Mouse (Mus musculus) thymus, adult 2 months (tissue): ENCODE data around the gene Serpinb11.

ENCODE experiments used
- CTCF ChIP-seq: fragments of 200-500 bp; IDR thresholded peaks from 2 replicates; pipeline ENCODE4 v1.5.1; 2012; ENCODE audit warnings: mild to moderate bottlenecking, control low read depth, low read length, moderate library complexity, borderline replicate concordance; ENCODE audit not compliant: control insufficient read depth, poor library complexity, insufficient read depth; ENCODE audit errors: extremely low read depth
- POLR2A ChIP-seq: fragments of 200-500 bp; IDR thresholded peaks from 2 replicates; pipeline ENCODE4 v1.6.1; 2012; ENCODE audit warnings: mild to moderate bottlenecking, low read length, control low read depth, moderate library complexity; ENCODE audit not compliant: control insufficient read depth, poor library complexity, insufficient read depth; ENCODE audit errors: extremely low read depth

DNA sequence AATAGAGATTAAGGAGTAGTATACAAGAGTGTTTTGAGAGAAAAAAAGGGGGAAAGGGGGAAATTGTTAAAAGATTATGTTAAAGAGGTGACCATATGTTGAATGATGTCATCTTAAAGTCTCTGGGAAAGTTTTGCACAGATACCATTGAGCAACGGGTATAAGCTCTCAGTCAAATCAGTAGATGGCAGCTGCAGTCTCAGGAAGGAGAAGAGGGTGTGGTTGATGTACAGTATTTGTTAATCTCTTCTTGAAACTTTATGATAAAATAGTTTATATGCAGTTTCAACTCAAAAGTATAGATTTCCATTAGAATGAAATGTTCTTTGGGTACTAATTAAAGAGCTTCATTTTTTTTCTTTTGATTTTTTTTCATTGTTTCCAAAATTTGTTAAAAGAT lies 36.5 kb downstream of the Serpinb11 start:
- TF ChIP-seq CTCF: no peak
- TF ChIP-seq POLR2A: no peak
